Mouse (Mus musculus) E14TG2a.4 (cell line): Measurements from ENCODE around the gene Cpeb1.
A peak's percentile ranks its signal among the peaks of the same experiment; 100 is the strongest.

Experiments used
- H3K27me3 ChIP-seq: 2 replicates; pipeline ENCODE4 v1.6.1; 2014; ENCODE audit warnings: low read length, control low read depth; ENCODE audit not compliant: insufficient read depth
- H3K36me3 ChIP-seq: 2 replicates; pipeline ENCODE4 v1.6.1; 2014; ENCODE audit warnings: low read length, control low read depth; ENCODE audit not compliant: insufficient read depth
- H3K4me1 ChIP-seq: replicated peaks from 2 replicates; pipeline ENCODE4 v1.6.1; 2014; ENCODE audit warnings: low read depth, low read length, control low read depth
- H3K4me3 ChIP-seq: replicated peaks from 2 replicates; pipeline ENCODE4 v1.5.1; 2014; ENCODE audit warnings: mild to moderate bottlenecking, low read length
- H3K9me3 ChIP-seq: 2 replicates; pipeline ENCODE4 v1.6.1; 2014; ENCODE audit warnings: low read length, control low read depth
- CTCF ChIP-seq: conservative IDR thresholded peaks from 2 replicates; pipeline ENCODE4 v1.5.1; 2014; ENCODE audit warnings: low read length
- NANOG ChIP-seq: IDR thresholded peaks from 2 replicates; pipeline ENCODE4 v1.6.1; 2014; ENCODE audit warnings: borderline replicate concordance, low read length, mixed read lengths
- POU5F1 ChIP-seq: IDR thresholded peaks from 2 replicates; pipeline ENCODE4 v1.6.1; 2014; ENCODE audit warnings: low read length, borderline replicate concordance

Gene Cpeb1

GRCm38 (mm10) chr7:81307735-81308134, 147.5 kb downstream of the Cpeb1 start:
- no peaks in the 10 kb centered on the region for H3K9me3 ChIP-seq
- TF ChIP-seq NANOG (no peak), POU5F1 (no peak), CTCF (no peak)

GRCm38 (mm10) chr7:81304675-81305074, 150.6 kb downstream of the Cpeb1 start:
- TF ChIP-seq NANOG (no peak), POU5F1 (no peak), CTCF (no peak)
- Histone ChIP-seq H3K9me3 (no peaks in the 10 kb centered on the region), H3K4me1 (peaks cover 18% of the 10 kb centered on the region), H3K4me3 (no peak overlapping the region), H3K27me3 (no peaks in the 10 kb centered on the region), H3K36me3 (peaks cover 5% of the 10 kb centered on the region; the same call in 1 of the 2 replicates)

More at GRCm38 (mm10) chr7:81307735-81308134, 147.5 kb downstream of the Cpeb1 start:
- Histone ChIP-seq H3K4me3 (no peak overlapping the region), H3K4me1 (peaks cover 12% of the 10 kb centered on the region), H3K36me3 (peaks cover 5% of the 10 kb centered on the region; the same call in 1 of the 2 replicates), H3K27me3 (no peaks in the 10 kb centered on the region)

GRCm38 (mm10) chr7:81304100-81304499, 151.2 kb downstream of the Cpeb1 start:
- peaks cover 16% of the 10 kb centered on the region for H3K4me1 ChIP-seq
- TF ChIP-seq CTCF (no peak), POU5F1 (no peak), NANOG (no peak)
- H3K9me3 ChIP-seq = no peaks in the 10 kb centered on the region
- no peaks in the 10 kb centered on the region for H3K27me3 ChIP-seq
- no peak overlapping the region for H3K4me3 ChIP-seq
- H3K36me3 ChIP-seq = no peaks in the 10 kb centered on the region

- H3K36me3 ChIP-seq = no peaks in the 10 kb centered on the region
- H3K4me1 ChIP-seq = peaks cover 16% of the 10 kb centered on the region
- H3K9me3 ChIP-seq = no peaks in the 10 kb centered on the region
- TF ChIP-seq CTCF (peak; percentile 53), POU5F1 (no peak)
- no peak overlapping the region for H3K4me3 ChIP-seq
- H3K27me3 ChIP-seq = no peaks in the 10 kb centered on the region
These were observed 151.6 kb downstream of the Cpeb1 start for GRCm38 (mm10) chr7:81303682-81304081.

- peaks cover 20% of the 10 kb centered on the region for H3K4me1 ChIP-seq
- H3K9me3 ChIP-seq = no peaks in the 10 kb centered on the region
- H3K27me3 ChIP-seq = no peaks in the 10 kb centered on the region
- TF ChIP-seq POU5F1 = no peak
- no peak for TF ChIP-seq NANOG
- no peak for TF ChIP-seq CTCF
- H3K36me3 ChIP-seq = no peaks in the 10 kb centered on the region
- H3K4me3 ChIP-seq = no peak overlapping the region
These were observed 153.9 kb downstream of the Cpeb1 start for GRCm38 (mm10) chr7:81301323-81301722.

- no peak overlapping the region for H3K4me3 ChIP-seq
- TF ChIP-seq POU5F1 (no peak), CTCF (no peak), NANOG (no peak)
- no peaks in the 10 kb centered on the region for H3K9me3 ChIP-seq
- peaks cover 20% of the 10 kb centered on the region for H3K4me1 ChIP-seq
- no peaks in the 10 kb centered on the region for H3K36me3 ChIP-seq
- H3K27me3 ChIP-seq = no peaks in the 10 kb centered on the region
These were observed 157.1 kb downstream of the Cpeb1 start for GRCm38 (mm10) chr7:81298206-81298605.
